Mouse (Mus musculus) E14TG2a.4 (cell line): ENCODE results near the gene Rcan1.

Source experiments
- CTCF ChIP-seq: conservative IDR thresholded peaks from 2 replicates; pipeline ENCODE4 v1.5.1; 2014; ENCODE audit warnings: low read length
- NANOG ChIP-seq: IDR thresholded peaks from 2 replicates; pipeline ENCODE4 v1.6.1; 2014; ENCODE audit warnings: borderline replicate concordance, low read length, mixed read lengths
- POU5F1 ChIP-seq: IDR thresholded peaks from 2 replicates; pipeline ENCODE4 v1.6.1; 2014; ENCODE audit warnings: low read length, borderline replicate concordance

GRCm38 (mm10) chr16:92345177-92345576 lies 125.5 kb downstream of the Rcan1 start:
- TF ChIP-seq CTCF: no peak
- no peak for TF ChIP-seq POU5F1
- no peak for TF ChIP-seq NANOG
